Mouse (Mus musculus) testis, adult 2 months (tissue): ENCODE data around the gene Ctsz. TPM values are rescaled to one million over a fixed set of nuclear protein-coding genes. Genes with fewer than 3 reads are reported as not detected.
A peak's percentile ranks its signal among the peaks of the same experiment; 100 is the strongest.

Source experiments
- H3K27ac ChIP-seq: fragments of 200-500 bp; 2 replicates; pipeline ENCODE4 v1.5.1; 2012; ENCODE audit warnings: low read depth, low read length; ENCODE audit not compliant: control insufficient read depth, insufficient read depth
- H3K27me3 ChIP-seq: fragments of 200-500 bp; 2 replicates; pipeline ENCODE4 v1.6.1; 2012; ENCODE audit warnings: mild to moderate bottlenecking, low read length, moderate library complexity; ENCODE audit not compliant: control insufficient read depth, insufficient read depth
- H3K36me3 ChIP-seq: fragments of 200-500 bp; 2 replicates; pipeline ENCODE4 v1.6.1; 2012; ENCODE audit warnings: mild to moderate bottlenecking, low read length; ENCODE audit not compliant: control insufficient read depth, insufficient read depth
- H3K4me1 ChIP-seq: fragments of 200-500 bp; 2 replicates; pipeline ENCODE4 v1.6.1; 2012; ENCODE audit warnings: low read length; ENCODE audit not compliant: control insufficient read depth, insufficient read depth
- H3K4me3 ChIP-seq: fragments of 200-500 bp; 2 replicates; pipeline ENCODE4 v1.5.1; 2012; ENCODE audit warnings: low read depth, mild to moderate bottlenecking, low read length, moderate library complexity, mixed read lengths; ENCODE audit not compliant: control insufficient read depth
- CTCF ChIP-seq: fragments of 200-500 bp; IDR thresholded peaks from 2 replicates; pipeline ENCODE4 v1.5.1; 2012; ENCODE audit warnings: low read depth, mild to moderate bottlenecking, inconsistent platforms, low read length, moderate library complexity; ENCODE audit not compliant: control insufficient read depth, insufficient read depth, insufficient replicate concordance
- POLR2A ChIP-seq: fragments of 200-500 bp; IDR thresholded peaks from 2 replicates; pipeline ENCODE4 v1.6.1; 2012; ENCODE audit warnings: low read depth, mild to moderate bottlenecking, inconsistent platforms, low read length, moderate library complexity; ENCODE audit not compliant: control insufficient read depth
- polyA plus RNA-seq: library from polyadenylated mRNA; depleted of rRNA; stranded (reverse); fragments of >200 nt; gene quantifications from 2 replicates; pipeline ENCODE4 v1.2.3, GENCODE M21; 2012

The Ctsz gene
- polyA plus RNA-seq, 1 experiment = 9.3 TPM

DNA sequence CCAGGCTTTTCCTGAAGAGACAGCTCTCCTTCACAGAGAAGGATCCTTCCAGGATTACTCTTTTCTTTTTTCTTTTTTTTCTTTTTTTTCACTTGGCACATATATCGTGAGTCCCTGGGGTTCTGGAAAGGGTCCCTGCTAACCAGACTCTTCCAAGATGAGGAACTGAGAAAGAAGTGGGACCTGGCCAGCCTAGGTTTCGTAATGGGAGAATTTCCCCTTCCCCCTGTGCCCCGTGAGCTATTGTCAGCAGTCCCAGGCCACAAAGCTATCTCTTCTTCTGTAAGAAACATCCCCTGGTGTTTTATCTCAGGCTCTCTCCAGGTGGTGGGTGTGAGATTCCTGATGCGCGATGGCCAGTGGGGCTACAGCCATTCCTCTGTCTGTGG is 605 bp upstream of the Ctsz start:
- H3K4me3 ChIP-seq = no peak overlapping the region
- no peak overlapping the region for H3K27ac ChIP-seq
- TF ChIP-seq CTCF (no peak), POLR2A (no peak)

DNA sequence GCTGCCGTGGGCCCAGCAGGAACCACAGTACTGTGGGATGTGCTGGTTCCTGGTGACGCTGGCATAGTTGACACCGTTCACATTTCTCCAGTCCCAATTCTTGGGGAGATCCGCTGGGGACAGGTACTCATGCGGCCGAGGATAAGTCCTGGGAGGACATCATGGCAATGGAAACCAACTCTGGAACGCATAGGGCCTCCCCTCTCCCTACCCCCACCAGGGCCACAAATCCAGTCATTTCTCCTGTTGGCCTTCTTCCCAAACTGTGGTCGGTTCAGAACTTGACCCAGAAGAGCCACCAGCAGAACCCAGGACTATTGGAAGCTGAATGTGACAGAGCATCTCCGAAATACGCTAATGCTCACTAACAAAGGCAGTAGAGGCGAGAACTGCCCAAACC is 658 bp downstream of the Ctsz start:
- Histone ChIP-seq H3K4me1 (peaks cover 9% of the 10 kb centered on the region), H3K4me3 (peak overlapping the region; percentile 75; the same call in 1 of the 2 replicates), H3K27ac (no peak overlapping the region), H3K36me3 (no peaks in the 10 kb centered on the region), H3K27me3 (no peaks in the 10 kb centered on the region)
- TF ChIP-seq CTCF = no peak
- no peak for TF ChIP-seq POLR2A

More for the DNA sequence above, 605 bp upstream of the Ctsz start:
- no peaks in the 10 kb centered on the region for H3K36me3 ChIP-seq
- H3K4me1 ChIP-seq = peaks cover 9% of the 10 kb centered on the region
- H3K27me3 ChIP-seq = no peaks in the 10 kb centered on the region

DNA sequence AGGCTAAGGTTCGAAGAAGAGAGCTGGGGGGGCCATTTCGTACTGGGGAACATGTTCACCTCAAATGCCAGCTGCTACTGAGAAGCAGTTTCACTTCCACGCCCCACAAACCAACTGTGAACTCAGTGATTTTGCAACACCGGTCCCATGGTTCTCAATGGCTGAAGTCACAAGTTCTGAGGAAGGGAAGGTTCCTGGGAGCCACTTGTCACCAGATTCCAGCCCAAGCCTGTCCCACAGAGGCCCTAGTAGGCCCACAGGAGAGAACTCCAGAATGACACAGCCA is 1.2 kb downstream of the Ctsz start:
- no peaks in the 10 kb centered on the region for H3K27me3 ChIP-seq
- no peaks in the 10 kb centered on the region for H3K36me3 ChIP-seq
- H3K4me3 ChIP-seq = no peak overlapping the region
- no peak overlapping the region for H3K27ac ChIP-seq
- TF ChIP-seq CTCF (no peak), POLR2A (no peak)
- peaks cover 9% of the 10 kb centered on the region for H3K4me1 ChIP-seq

DNA sequence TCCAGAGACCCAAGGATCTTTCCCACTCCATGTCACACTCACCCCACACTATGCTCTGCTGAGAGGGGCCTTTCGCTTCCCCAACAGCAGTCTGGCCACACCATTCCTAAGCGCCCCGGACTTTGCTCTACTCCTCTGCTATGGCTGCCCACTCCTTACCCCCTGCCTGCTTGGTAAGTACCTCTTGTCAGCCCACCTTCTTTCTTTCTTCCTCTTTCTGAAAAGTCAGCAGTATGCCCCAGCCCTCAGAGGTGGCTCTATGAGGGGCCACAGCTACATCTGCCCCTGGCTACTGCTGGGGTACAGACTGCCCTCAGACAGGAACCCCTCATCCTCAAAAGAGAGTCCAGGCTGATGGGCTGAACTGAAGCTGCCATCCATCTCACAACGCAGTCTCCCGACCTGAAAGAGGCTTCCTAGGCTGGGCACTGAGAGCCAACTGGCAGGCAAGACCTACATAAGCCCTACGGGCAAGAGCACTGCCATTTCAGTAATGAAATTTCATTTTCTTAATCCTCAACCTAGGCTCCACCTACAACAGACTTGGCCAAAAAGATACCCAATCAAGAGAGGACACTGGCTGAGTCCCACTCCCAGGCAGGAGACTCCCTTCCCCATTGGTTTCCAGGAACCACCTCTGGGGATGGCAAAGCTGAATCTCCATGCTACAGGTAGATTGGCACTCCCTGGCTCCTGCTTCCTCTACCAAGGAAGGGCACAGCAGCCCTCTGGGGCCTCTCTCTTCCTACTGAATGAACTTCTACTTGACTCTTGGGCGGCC is 1.7 kb downstream of the Ctsz start:
- H3K36me3 ChIP-seq = no peaks in the 10 kb centered on the region
- H3K4me3 ChIP-seq = no peak overlapping the region
- peaks cover 9% of the 10 kb centered on the region for H3K4me1 ChIP-seq
- no peaks in the 10 kb centered on the region for H3K27me3 ChIP-seq
- TF ChIP-seq CTCF (no peak), POLR2A (no peak)
- H3K27ac ChIP-seq = no peak overlapping the region

DNA sequence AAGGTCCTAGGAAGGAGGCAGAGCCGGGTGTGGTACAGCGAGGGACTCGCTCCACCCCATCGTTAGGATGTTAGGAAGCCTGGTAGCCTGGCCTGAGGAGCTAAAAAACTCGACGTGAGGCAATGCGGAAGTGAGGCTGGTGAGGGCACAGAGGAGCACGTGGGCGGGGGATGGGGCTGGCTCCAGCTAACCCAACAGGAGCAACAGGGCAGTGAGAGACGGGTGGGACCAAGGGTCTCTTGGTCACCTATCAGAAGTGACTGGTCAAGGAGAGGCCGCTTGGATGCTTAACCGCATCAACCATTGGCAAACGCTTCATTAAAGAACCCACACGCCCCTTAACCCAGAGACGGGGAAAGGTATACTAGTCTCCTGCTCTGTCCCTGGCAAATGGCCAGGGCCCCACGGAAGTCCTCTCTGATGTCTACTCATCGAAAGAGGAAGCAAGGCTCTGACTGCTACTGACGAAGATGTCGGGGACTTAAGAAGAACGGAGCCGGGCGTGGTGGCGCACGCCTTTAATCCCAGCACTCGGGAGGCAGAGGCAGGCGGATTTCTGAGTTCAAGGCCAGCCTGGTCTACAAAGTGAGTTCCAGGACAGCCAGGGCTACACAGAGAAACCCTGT is 2.6 kb downstream of the Ctsz start:
- no peak overlapping the region for H3K4me3 ChIP-seq
- H3K4me1 ChIP-seq = peaks cover 9% of the 10 kb centered on the region
- no peak for TF ChIP-seq POLR2A
- TF ChIP-seq CTCF = no peak
- no peaks in the 10 kb centered on the region for H3K27me3 ChIP-seq
- H3K36me3 ChIP-seq = no peaks in the 10 kb centered on the region
- H3K27ac ChIP-seq = no peak overlapping the region

DNA sequence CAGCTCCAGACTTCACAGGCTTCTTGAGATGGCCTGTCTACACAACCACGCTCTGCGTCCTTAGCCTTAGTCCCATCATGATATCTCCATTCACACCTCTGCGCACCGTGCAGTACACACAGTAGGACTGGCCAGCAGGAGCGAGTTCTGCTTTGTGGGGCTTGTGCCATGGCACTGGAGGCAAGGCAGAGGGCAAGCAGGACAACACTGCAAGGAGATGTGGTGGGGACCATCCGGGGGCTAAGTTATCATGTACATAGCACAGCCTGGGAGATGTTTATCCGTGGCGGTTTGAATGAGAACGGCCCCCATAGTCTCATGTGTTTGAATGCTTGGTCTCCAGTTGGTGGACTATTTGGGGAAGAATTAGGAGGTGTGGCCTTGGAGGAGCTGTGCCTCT is 3.9 kb downstream of the Ctsz start:
- peaks cover 9% of the 10 kb centered on the region for H3K4me1 ChIP-seq
- H3K27me3 ChIP-seq = no peaks in the 10 kb centered on the region
- no peak overlapping the region for H3K27ac ChIP-seq
- no peak overlapping the region for H3K4me3 ChIP-seq
- TF ChIP-seq POLR2A = no peak
- TF ChIP-seq CTCF = no peak
- H3K36me3 ChIP-seq = no peaks in the 10 kb centered on the region

DNA sequence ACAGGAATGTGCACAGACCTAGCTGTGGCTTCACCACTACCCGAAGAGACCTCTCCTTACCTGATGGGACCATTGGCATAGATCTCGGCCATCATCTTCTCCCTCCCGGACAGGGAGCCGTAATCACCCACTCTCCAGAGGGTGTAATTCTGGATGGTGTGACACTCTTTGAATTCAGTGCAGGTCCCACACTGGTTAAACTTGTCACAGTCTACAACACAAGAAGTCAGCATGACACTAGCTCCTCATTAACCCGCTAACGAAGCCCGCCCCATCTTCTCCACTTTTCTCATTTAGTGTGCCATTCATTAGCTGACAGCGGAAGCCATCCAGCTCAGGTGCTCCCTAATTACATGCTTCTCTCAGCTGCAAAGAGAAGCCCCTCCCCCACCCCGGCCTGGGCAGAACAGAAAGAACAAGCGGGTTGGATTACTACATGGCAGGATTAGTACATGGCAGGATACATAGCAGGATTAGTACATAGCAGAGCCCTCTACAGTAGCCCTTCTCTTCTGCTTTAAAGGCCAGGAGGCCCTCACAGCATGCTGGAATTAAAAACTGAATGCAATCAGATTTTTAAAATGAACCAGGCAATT is 9.7 kb downstream of the Ctsz start:
- TF ChIP-seq POLR2A = no peak
- no peak for TF ChIP-seq CTCF

More for the DNA sequence above, 9.7 kb downstream of the Ctsz start:
- peaks cover 3% of the 10 kb centered on the region; the same call in 1 of the 2 replicates for H3K36me3 ChIP-seq
- no peak overlapping the region for H3K4me3 ChIP-seq
- H3K27ac ChIP-seq = no peak overlapping the region
- H3K27me3 ChIP-seq = no peaks in the 10 kb centered on the region
- no peaks in the 10 kb centered on the region for H3K4me1 ChIP-seq
